Mouse (Mus musculus): Measurements from ENCODE around the gene Tle6.

DNA sequence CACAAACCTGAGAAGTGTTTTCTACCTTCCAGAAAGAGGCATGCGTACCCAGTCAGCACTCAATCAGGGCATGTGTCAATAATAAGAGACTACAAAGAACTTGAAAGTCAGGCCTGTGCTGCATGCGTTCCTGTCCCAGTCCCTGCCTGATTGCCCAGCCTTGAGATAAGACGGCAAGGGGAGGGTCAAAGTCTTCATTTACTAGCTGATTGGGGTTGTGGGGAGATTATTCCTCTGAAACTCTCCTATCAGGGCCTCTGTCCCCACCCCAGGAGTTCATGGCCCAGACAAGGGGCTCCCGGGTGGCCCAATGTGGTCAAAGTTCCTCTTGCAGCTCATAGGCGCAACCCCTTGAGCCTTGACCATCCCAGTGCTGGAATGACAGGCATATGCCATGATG lies 54.5 kb downstream of the Tle6 start:
- TF ChIP-seq POLR2A (IDR thresholded peaks at IDR 0.05; ENCODE audit: low read depth, low read length) (no peak), CTCF (conservative IDR thresholded peaks at IDR 0.05; ENCODE audit: insufficient read depth, insufficient read length, low read depth, low read length) (no peak)

Measured in kidney, adult 2 months (tissue).